Mouse (Mus musculus) embryonic facial prominence, embryonic 14.5 days (tissue): ENCODE data around the gene Fam43a. TPM values are rescaled to one million over a fixed set of nuclear protein-coding genes. Genes with fewer than 3 reads are reported as not detected.

Source experiments
- ATAC-seq: fragments of 200-750 bp; cut with Nextera tagmentation; 2 replicates; pipeline ENCODE4 v1.8.0; 2017; ENCODE audit warnings: low read depth, moderate number of reproducible peaks, moderate TSS enrichment
- DNase-seq: peaks from one replicate; pipeline ENCODE4 v3.0.0-alpha.2; 2015; ENCODE audit warnings: low spot score
- H3K27ac ChIP-seq: fragments of 300-500 bp; sonication (generic); replicated peaks from 2 replicates; pipeline ENCODE4 v1.5.1; 2014; ENCODE audit warnings: low read depth, mild to moderate bottlenecking, low read length, moderate library complexity
- H3K27me3 ChIP-seq: fragments of 300-500 bp; sonication (generic); replicated peaks from 2 replicates; pipeline ENCODE4 v1.6.1; 2014; ENCODE audit warnings: low read length; ENCODE audit not compliant: control insufficient read depth, insufficient read depth
- H3K36me3 ChIP-seq: fragments of 300-500 bp; sonication (generic); 2 replicates; pipeline ENCODE4 v1.6.1; 2014; ENCODE audit warnings: low read length, mixed read lengths; ENCODE audit not compliant: control insufficient read depth, insufficient read depth
- H3K4me1 ChIP-seq: fragments of 300-500 bp; sonication (generic); 2 replicates; pipeline ENCODE4 v1.6.1; 2014; ENCODE audit warnings: antibody characterized with exemption, low read length; ENCODE audit not compliant: control insufficient read depth, insufficient read depth
- H3K4me2 ChIP-seq: fragments of 300-500 bp; sonication (generic); 2 replicates; pipeline ENCODE4 v1.6.1; 2014; ENCODE audit warnings: low read depth, mild to moderate bottlenecking, low read length, moderate library complexity, mixed read lengths
- H3K4me3 ChIP-seq: fragments of 300-500 bp; sonication (generic); 2 replicates; pipeline ENCODE4 v1.5.1; 2014; ENCODE audit warnings: low read depth, mild to moderate bottlenecking, low read length
- H3K9ac ChIP-seq: fragments of 300-500 bp; sonication (generic); 2 replicates; pipeline ENCODE4 v1.6.1; 2014; ENCODE audit warnings: low read depth, mild to moderate bottlenecking, low read length, moderate library complexity, mixed read lengths
- H3K9me3 ChIP-seq: fragments of 300-500 bp; sonication (generic); 2 replicates; pipeline ENCODE4 v1.6.1; 2016; ENCODE audit warnings: low read length; ENCODE audit not compliant: control insufficient read depth
- WGBS: fragments of 180-500 bp; shearing (Covaris S2); extraction: QIAGEN DNeasy Blood & Tissue Kit; methylation state at CpG from one replicate; pipeline ENCODE4 v1.1.7; 2014; 5-methylcytosine and 5-hydroxymethylcytosine counted together
- polyA plus RNA-seq: library from polyadenylated mRNA; unstranded; fragments of >200 nt; fragmentation: Nextera tagmentation; extraction: Ambion mirVana; gene quantifications from 2 replicates; pipeline ENCODE4 v1.2.1, GENCODE M21; 2014

Gene Fam43a
- polyA plus RNA-seq, 1 experiment from 2014 or later: 12.1 TPM

DNA sequence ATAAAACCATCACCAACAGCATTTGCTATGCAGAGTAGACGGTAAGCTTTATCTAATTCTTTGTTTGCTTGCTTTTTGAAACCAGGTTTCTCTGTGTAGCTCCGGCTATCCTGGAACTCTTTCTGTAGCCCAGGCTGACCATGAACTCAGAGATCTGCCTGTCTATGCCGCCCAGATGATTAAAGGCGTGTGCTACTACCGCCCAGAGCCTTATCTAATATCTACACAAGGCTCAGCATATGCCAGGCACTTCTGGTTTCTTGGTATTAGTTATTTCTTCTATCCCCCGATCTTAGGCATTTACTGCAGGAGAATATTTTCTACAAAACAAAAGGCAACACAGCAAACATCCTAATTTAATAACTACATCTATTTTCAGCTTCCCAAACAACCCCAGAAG lies 33.9 kb upstream of the Fam43a start:
- no peaks in the 10 kb centered on the region for H3K27me3 ChIP-seq
- H3K4me3 ChIP-seq: no peak overlapping the region
- no peaks in the 10 kb centered on the region for H3K9me3 ChIP-seq
- H3K4me2 ChIP-seq: no peak overlapping the region
- H3K27ac ChIP-seq: no peak overlapping the region
- DNase-seq (no peak), ATAC-seq (no peak)
- no peaks in the 10 kb centered on the region for H3K4me1 ChIP-seq
- no peak overlapping the region for H3K9ac ChIP-seq
- H3K36me3 ChIP-seq: peaks cover 96% of the 10 kb centered on the region
- 88% methylated on average over 6 of the region's 6 CpGs for WGBS

DNA sequence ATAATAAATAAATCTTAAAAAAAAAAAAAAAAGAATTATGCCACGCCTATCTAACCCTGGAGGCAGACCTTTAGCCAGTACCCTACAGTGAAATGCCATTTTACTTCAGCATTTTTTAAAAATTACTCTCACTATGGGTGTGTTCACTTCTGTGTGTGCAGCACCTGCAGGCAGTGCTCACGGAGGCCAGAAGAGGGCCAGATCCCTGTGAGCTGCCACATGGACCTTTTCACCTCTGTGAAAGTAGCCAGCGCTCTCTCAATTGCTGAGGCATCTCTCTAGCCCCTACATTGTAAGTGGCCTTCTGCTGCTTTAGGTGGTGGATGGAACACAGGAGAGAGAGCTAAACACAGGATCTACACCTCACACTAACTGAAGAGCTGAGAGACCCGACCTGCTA lies 29.4 kb upstream of the Fam43a start:
- Histone ChIP-seq H3K9ac (no peak overlapping the region), H3K9me3 (no peaks in the 10 kb centered on the region), H3K4me1 (no peaks in the 10 kb centered on the region), H3K36me3 (peaks cover 96% of the 10 kb centered on the region), H3K4me2 (no peak overlapping the region), H3K27ac (no peak overlapping the region), H3K4me3 (no peak overlapping the region), H3K27me3 (no peaks in the 10 kb centered on the region)
- DNase-seq: no peak
- WGBS: 84% methylated on average over 4 of the region's 4 CpGs
- ATAC-seq: no peak

DNA sequence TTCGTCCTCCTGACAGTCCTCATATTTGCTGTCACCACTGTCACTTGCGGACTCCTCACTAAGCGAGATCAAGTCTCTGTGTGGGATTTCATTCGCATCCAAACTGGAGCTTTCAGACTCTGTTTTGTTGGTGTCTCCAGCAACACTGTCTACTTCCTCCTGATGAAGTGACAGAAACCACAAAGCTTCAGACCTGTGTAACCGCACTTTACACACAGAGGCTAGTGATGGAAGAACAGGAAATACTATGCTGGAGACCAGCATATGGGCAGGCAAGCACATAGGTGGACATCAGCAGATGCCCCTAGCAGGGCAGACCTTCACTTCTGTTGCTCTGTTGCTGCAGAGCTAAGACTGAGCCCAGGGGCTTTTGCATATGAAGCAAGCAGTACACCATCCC lies 28.1 kb upstream of the Fam43a start:
- no peak for DNase-seq
- 96% methylated on average over 5 of the region's 5 CpGs for WGBS
- H3K4me1 ChIP-seq: no peaks in the 10 kb centered on the region
- peaks cover 97% of the 10 kb centered on the region for H3K36me3 ChIP-seq
- H3K4me3 ChIP-seq: no peak overlapping the region
- H3K9ac ChIP-seq: no peak overlapping the region
- no peaks in the 10 kb centered on the region for H3K9me3 ChIP-seq
- no peaks in the 10 kb centered on the region for H3K27me3 ChIP-seq
- no peak overlapping the region for H3K4me2 ChIP-seq
- H3K27ac ChIP-seq: no peak overlapping the region
- ATAC-seq: no peak

DNA sequence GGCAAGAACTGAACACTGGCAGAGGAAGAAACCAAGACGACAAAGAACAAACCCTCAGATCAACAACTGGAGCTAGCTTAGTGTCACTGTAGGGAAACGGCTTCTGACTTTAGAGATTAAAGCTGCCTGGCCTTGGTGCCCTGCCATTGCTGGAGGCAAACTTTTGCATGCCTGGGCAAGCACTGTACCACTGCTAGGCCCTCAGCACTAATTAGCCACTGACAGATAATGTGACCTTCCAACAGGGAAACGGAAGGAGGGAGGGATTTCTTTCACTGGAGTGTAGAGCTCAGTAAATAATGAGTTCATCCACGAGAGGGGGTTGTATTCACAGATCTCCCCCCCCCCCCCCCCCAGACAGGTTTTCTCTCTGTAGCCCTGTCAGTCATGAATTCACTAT lies 27.3 kb upstream of the Fam43a start:
- WGBS: 53% methylated on average over 4 of the region's 4 CpGs
- no peak overlapping the region for H3K9ac ChIP-seq
- no peak overlapping the region for H3K4me2 ChIP-seq
- no peaks in the 10 kb centered on the region for H3K4me1 ChIP-seq
- no peak overlapping the region for H3K4me3 ChIP-seq
- H3K9me3 ChIP-seq: no peaks in the 10 kb centered on the region
- peaks cover 100% of the 10 kb centered on the region for H3K36me3 ChIP-seq
- ATAC-seq (no peak), DNase-seq (no peak)
- no peak overlapping the region for H3K27ac ChIP-seq
- no peaks in the 10 kb centered on the region for H3K27me3 ChIP-seq

DNA sequence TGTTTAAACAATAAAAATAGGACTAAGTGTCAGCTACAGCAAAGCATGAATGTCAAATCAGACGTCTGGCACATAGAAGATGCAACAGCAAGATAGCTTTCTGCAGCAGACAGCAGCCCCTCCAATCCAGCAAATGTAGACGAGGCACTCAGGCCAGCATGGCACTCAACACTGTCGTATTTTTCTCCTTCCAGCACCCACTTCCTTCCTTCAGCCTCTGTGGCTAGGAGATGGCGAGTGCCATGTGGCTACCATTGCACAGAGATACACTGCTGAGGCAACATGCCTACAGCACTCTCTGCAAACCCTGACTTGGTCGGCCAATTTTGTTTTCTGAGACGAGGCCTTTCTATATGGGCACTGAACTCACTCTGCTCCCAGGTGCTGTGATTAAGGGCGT lies 23.7 kb upstream of the Fam43a start:
- DNase-seq (no peak), ATAC-seq (no peak)
- H3K4me1 ChIP-seq: no peaks in the 10 kb centered on the region
- H3K9ac ChIP-seq: no peak overlapping the region
- no peak overlapping the region for H3K4me3 ChIP-seq
- H3K4me2 ChIP-seq: no peak overlapping the region
- H3K27ac ChIP-seq: no peak overlapping the region
- H3K9me3 ChIP-seq: no peaks in the 10 kb centered on the region
- H3K27me3 ChIP-seq: no peaks in the 10 kb centered on the region
- WGBS: 77% methylated on average over 7 of the region's 7 CpGs
- H3K36me3 ChIP-seq: peaks cover 100% of the 10 kb centered on the region

DNA sequence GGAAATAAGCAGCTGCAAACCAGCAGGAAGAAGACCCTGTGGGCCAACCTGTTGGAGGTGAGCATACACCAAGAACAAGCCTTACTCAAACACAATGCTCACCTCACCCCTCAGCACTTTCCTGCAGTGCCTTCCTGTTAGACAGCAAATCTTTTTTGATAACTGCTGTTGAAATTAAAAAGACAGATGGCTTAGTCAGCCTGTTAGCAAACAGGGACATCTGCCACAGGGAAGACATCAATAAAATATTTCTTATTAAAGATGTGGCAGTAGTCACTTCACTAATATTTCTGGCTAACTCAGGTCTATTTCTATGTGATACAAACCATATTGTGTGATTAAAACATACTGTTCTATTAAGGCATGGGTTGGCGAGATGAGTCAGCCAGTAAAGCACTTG lies 23.1 kb upstream of the Fam43a start:
- H3K4me1 ChIP-seq: no peaks in the 10 kb centered on the region
- no peak overlapping the region for H3K27ac ChIP-seq
- H3K9me3 ChIP-seq: no peaks in the 10 kb centered on the region
- ATAC-seq: no peak
- H3K27me3 ChIP-seq: no peaks in the 10 kb centered on the region
- 81% methylated on average over 1 of the region's 1 CpGs for whole genome bisulfite sequencing
- no peak overlapping the region for H3K9ac ChIP-seq
- H3K36me3 ChIP-seq: peaks cover 100% of the 10 kb centered on the region
- no peak for DNase-seq
- no peak overlapping the region for H3K4me2 ChIP-seq
- H3K4me3 ChIP-seq: no peak overlapping the region

DNA sequence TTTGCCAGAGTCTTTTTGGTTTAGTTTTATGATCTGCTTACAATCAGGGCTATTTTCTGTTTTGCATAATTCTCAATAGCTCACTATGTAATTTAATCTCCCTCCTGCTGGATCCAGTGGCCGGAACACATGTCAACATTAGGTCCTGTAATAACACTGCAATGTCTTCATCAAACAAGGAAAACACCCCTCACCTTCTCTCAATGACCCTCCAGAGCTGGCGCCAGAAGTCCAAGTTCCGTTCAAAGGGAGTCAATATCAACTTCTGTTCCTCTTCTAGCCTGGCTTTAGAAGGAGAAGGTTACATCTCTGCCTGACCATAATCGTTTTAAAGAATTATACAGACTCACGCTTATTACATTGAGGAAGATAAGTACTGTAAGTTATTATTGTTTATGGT lies 18.8 kb upstream of the Fam43a start:
- no peaks in the 10 kb centered on the region for H3K4me1 ChIP-seq
- no peaks in the 10 kb centered on the region for H3K27me3 ChIP-seq
- H3K4me3 ChIP-seq: no peak overlapping the region
- H3K27ac ChIP-seq: no peak overlapping the region
- peaks cover 100% of the 10 kb centered on the region for H3K36me3 ChIP-seq
- no peak overlapping the region for H3K9ac ChIP-seq
- DNase-seq (no peak), ATAC-seq (no peak)
- no peaks in the 10 kb centered on the region for H3K9me3 ChIP-seq
- no peak overlapping the region for H3K4me2 ChIP-seq
- 81% methylated on average over 5 of the region's 5 CpGs for WGBS

DNA sequence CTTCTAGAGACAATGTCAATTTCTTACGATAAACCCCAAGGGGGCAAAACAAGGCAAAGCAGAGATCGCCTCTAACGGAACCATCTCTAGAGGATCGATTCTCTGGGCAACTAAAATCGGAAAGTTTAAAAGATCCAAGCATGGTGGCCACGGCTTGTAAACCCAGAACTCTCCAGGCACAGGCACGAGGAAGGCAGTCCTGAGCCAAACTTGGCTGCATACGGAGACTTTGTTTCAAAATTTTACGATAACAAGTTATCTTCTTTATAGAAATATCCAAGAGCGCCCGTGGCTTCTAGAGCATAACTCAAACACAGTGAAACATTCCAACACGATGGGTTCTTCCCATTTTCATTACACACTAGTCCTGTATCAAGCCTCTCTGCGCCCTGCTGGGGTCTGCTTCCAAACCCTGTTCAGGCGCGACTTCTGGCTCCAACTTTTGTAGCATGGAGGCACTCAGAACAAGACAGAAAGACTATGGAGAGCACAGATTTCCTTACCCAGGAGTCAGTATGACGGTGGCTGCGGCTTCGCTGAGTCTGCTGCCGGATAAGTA lies 12.5 kb upstream of the Fam43a start:
- 2% methylated on average over 19 of the region's 19 CpGs for WGBS
- peak overlapping the region; percentile 87 for H3K4me3 ChIP-seq
- ATAC-seq: peak; percentile 4; the same call in 1 of the 2 replicates
- no peaks in the 10 kb centered on the region for H3K9me3 ChIP-seq
- no peak for DNase-seq
- H3K36me3 ChIP-seq: peaks cover 37% of the 10 kb centered on the region
- peaks cover 8% of the 10 kb centered on the region; the same call in 1 of the 2 replicates for H3K4me1 ChIP-seq
- H3K27ac ChIP-seq: peak overlapping the region; percentile 74; the same call in 1 of the 2 replicates
- H3K9ac ChIP-seq: peak overlapping the region; percentile 81
- peak overlapping the region; percentile 95 for H3K4me2 ChIP-seq
- no peaks in the 10 kb centered on the region for H3K27me3 ChIP-seq
